Mouse (Mus musculus) retina, postnatal 1 day (tissue): Measurements from ENCODE around the gene Zfp800.
A peak's percentile ranks its signal among the peaks of the same experiment; 100 is the strongest.

Source experiments
- DNase-seq: peaks from one replicate; pipeline ENCODE4 v3.0.0-alpha.2; 2012

Gene Zfp800

DNA sequence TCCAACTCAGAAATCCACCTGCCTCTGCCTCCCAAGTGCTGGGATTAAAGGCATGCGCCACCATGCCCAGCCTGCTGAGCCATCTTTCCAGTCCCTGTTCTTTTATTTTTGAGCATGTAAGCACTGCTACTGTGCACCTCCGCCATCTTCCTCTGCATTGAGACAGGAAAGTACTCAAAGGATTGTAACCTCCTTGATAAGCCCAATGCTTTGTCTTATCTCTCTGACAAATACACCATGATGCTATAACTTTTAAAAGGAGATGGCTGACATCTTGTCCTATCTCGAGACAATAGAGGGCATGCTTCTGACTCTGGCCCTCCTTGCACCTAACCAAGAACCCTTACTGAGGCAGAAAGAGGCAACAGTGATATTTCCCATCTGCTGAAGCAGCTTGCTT, 88.9 kb downstream of the Zfp800 start:
- no peak for DNase-seq

DNA sequence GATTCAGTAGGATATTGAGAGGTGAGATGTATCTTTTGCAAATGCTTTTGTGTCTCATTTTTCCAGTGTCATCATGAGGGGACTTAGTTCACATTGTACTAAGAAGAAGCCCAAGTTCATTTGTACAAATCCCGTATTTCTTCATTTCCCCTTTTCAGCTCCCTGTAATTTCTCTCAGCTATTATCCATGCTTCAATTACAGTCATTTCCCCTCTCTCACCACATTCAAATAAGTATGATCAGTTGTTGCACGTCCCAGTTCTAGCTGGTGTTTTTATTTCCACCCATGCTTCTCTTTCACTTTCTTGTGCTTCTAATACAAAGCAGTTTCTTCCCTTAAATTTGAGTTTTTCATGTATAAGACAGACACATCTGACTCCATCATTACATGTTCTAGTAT, 91.1 kb downstream of the Zfp800 start:
- no peak for DNase-seq

GRCm38 (mm10) chr6:28296306-28296705, 101.5 kb downstream of the Zfp800 start:
- peak; percentile 53 for DNase-seq

DNA sequence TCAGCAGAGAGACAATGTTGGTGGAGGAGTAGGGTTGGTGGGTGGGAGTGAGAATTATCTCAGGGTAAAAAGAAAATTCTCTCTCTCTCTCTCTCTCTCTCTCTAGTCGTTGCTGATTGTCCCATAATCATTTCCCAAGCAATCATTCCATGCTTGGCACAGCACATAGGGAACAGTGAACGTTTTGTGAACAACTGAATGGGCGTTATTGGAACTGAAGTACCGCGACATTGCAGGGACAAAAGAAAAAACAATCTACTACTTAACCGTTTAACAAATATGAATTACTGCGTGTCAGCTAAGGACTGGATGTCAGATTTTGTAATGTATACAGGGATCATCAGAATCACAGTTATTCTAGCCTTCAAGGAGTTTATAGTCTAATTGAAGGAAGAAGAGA, 102.2 kb downstream of the Zfp800 start:
- DNase-seq = no peak

- no peak for DNase-seq
Measured at GRCm38 (mm10) chr6:28292810-28293209, 105.0 kb downstream of the Zfp800 start.

DNA sequence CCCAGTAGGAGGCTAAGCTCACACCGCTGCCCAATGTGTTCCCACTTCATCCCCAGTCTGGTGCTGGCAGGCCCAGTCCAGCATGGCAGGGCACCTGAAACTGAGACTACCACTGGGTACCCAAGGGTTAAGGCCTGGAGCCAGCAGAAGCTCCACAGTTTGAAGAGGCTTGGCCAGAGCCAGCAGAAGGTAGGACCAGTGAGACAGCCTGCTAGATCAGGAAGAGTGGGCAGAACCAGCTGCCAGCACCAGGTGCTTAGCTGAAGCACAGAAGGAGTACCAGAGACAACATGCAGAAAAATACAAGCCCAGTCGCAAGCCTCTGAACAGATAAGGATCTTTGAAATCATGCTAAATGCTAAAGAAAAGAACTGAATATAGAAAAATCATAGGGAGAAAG, 117.9 kb downstream of the Zfp800 start:
- no peak for DNase-seq

GRCm38 (mm10) chr6:28262198-28262621, 135.6 kb downstream of the Zfp800 start:
- no peak for DNase-seq

- DNase-seq = peak; percentile 94
Measured at GRCm38 (mm10) chr6:28261307-28262197, 136.3 kb downstream of the Zfp800 start.

GRCm38 (mm10) chr6:28260425-28261191, 137.2 kb downstream of the Zfp800 start:
- peak; percentile 52 for DNase-seq

- DNase-seq = no peak
Measured at GRCm38 (mm10) chr6:28259750-28260149, 138.1 kb downstream of the Zfp800 start.

GRCm38 (mm10) chr6:28258440-28258839, 139.4 kb downstream of the Zfp800 start:
- DNase-seq = no peak

DNA sequence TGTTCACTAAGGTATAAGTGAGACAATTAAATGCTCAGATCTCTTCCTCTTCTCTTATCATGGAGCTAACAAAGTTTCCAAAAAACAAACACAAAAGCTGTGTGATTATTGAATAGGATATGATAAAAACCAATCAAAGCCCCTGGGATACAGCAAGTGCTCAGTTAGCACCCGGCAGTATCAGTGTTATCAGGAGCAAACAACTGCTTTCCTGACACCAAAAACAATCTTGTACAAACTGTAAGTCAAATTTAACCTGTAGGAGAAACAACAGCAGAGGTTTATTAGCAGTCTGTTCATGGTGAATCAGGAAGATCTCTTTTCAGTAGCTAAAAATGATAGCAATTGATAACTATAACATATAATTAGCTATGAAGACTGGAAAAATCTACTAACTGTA, 140.0 kb downstream of the Zfp800 start:
- no peak for DNase-seq

- DNase-seq = no peak
Measured at GRCm38 (mm10) chr6:28252790-28253189, 145.0 kb downstream of the Zfp800 start.

- DNase-seq = no peak
Measured at GRCm38 (mm10) chr6:28248211-28248610, 149.6 kb downstream of the Zfp800 start.

- DNase-seq = no peak
Measured at GRCm38 (mm10) chr6:28232618-28233361, 165.0 kb downstream of the Zfp800 start.

- DNase-seq = no peak
Measured at GRCm38 (mm10) chr6:28228085-28228484, 169.7 kb downstream of the Zfp800 start.

- DNase-seq = no peak
Measured at GRCm38 (mm10) chr6:28221017-28221416, 176.8 kb downstream of the Zfp800 start.

GRCm38 (mm10) chr6:28218386-28218785, 179.4 kb downstream of the Zfp800 start:
- no peak for DNase-seq

GRCm38 (mm10) chr6:28215268-28215954, 182.4 kb downstream of the Zfp800 start:
- DNase-seq = peak; percentile 85

DNA sequence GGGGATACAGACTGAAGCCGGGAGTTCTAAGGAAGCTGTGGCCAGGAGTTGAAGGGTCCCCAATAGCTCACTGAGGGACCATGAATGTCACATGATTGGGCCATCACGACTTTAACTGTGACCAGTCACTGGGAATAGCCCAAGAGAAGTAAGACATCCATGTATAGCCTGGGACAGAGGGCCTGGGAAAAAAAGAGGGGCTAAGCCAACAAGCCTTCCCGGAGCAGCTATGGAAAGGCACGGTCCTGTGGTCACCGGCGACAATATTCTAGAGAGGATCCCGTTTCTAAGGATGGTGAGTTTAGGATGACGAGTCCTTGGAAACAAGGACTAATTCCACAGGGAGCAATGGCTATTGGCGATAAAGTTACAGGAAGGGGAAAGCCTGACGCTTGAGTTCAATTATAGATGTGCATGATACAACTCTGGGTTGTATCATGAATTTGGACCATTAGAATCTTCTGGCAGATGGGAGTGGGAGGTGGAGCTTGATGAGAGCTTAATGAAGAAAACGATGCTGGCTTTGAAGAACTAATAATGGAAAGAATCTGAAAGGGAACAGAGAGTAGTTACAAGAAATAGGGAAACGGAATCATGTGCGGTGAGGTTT, 183.0 kb downstream of the Zfp800 start:
- no peak for DNase-seq

DNA sequence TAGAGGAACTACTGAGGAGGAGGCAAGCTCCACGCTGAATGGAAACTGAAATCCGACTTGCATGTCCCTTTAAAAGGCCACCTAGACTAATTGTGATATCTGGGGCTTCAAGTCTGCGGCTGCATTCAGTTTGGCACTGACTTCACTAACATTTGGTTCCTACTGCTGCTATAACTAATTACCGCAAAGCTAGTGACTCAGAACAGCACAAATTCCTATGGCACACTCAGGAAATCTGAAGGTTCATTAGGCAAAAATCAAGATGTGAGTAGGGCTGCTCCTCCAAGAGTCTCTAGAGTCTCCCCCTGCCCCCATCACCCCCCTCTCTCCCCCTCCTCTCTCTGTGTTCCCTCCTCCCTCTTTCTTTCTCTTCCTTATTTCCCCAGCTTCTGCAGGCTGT, 194.4 kb downstream of the Zfp800 start:
- no peak for DNase-seq

GRCm38 (mm10) chr6:28202833-28203232, 195.0 kb downstream of the Zfp800 start:
- DNase-seq = peak; percentile 23
